Mouse (Mus musculus) E14TG2a.4 (cell line): Measurements from ENCODE around the gene Fcrl6.

Source experiments
- H3K27me3 ChIP-seq: 2 replicates; pipeline ENCODE4 v1.6.1; 2014; ENCODE audit warnings: low read length, control low read depth; ENCODE audit not compliant: insufficient read depth
- H3K36me3 ChIP-seq: 2 replicates; pipeline ENCODE4 v1.6.1; 2014; ENCODE audit warnings: low read length, control low read depth; ENCODE audit not compliant: insufficient read depth
- H3K4me1 ChIP-seq: replicated peaks from 2 replicates; pipeline ENCODE4 v1.6.1; 2014; ENCODE audit warnings: low read depth, low read length, control low read depth
- H3K4me3 ChIP-seq: replicated peaks from 2 replicates; pipeline ENCODE4 v1.5.1; 2014; ENCODE audit warnings: mild to moderate bottlenecking, low read length
- H3K9me3 ChIP-seq: 2 replicates; pipeline ENCODE4 v1.6.1; 2014; ENCODE audit warnings: low read length, control low read depth
- CTCF ChIP-seq: conservative IDR thresholded peaks from 2 replicates; pipeline ENCODE4 v1.5.1; 2014; ENCODE audit warnings: low read length
- NANOG ChIP-seq: IDR thresholded peaks from 2 replicates; pipeline ENCODE4 v1.6.1; 2014; ENCODE audit warnings: borderline replicate concordance, low read length, mixed read lengths
- POU5F1 ChIP-seq: IDR thresholded peaks from 2 replicates; pipeline ENCODE4 v1.6.1; 2014; ENCODE audit warnings: low read length, borderline replicate concordance

Fcrl6 gene

GRCm38 (mm10) chr1:172548501-172548900 lies 53.9 kb downstream of the Fcrl6 start:
- Histone ChIP-seq H3K4me1 (peaks cover 39% of the 10 kb centered on the region), H3K36me3 (no peaks in the 10 kb centered on the region), H3K27me3 (peaks cover 74% of the 10 kb centered on the region), H3K9me3 (no peaks in the 10 kb centered on the region), H3K4me3 (no peak overlapping the region)
- TF ChIP-seq CTCF (no peak), POU5F1 (no peak), NANOG (no peak)
